Mouse (Mus musculus) lung, postnatal 0 days (tissue): Measurements from ENCODE around the gene Ostf1. TPM values are rescaled to one million over a fixed set of nuclear protein-coding genes. Genes with fewer than 3 reads are reported as not detected.

ENCODE experiments used
- ATAC-seq: fragments of 200-750 bp; cut with Nextera tagmentation; 2 replicates; pipeline ENCODE4 v1.8.0; 2017; ENCODE audit warnings: moderate library complexity
- DNase-seq: peaks from one replicate; pipeline ENCODE4 v3.0.0-alpha.2; 2016; ENCODE audit warnings: low spot score
- H3K27ac ChIP-seq: fragments of 300-500 bp; sonication (generic); 2 replicates; pipeline ENCODE4 v1.5.1; 2014; ENCODE audit warnings: antibody characterized with exemption, mild to moderate bottlenecking, low read length, mixed read lengths
- H3K27me3 ChIP-seq: fragments of 300-500 bp; sonication (generic); replicated peaks from 2 replicates; pipeline ENCODE4 v1.6.1; 2014; ENCODE audit warnings: low read length, mixed read lengths; ENCODE audit not compliant: insufficient read depth
- H3K36me3 ChIP-seq: fragments of 300-500 bp; sonication (generic); 2 replicates; pipeline ENCODE4 v1.6.1; 2014; ENCODE audit warnings: low read length, mixed read lengths; ENCODE audit not compliant: insufficient read depth
- H3K4me1 ChIP-seq: fragments of 300-500 bp; sonication (generic); 2 replicates; pipeline ENCODE4 v1.6.1; 2014; ENCODE audit warnings: antibody characterized with exemption, low read depth, low read length, mixed read lengths; ENCODE audit not compliant: insufficient read depth
- H3K4me2 ChIP-seq: fragments of 300-500 bp; sonication (generic); replicated peaks from 2 replicates; pipeline ENCODE4 v1.6.1; 2014; ENCODE audit warnings: low read depth, mild to moderate bottlenecking, low read length, moderate library complexity, mixed read lengths
- H3K4me3 ChIP-seq: fragments of 300-500 bp; sonication (generic); 2 replicates; pipeline ENCODE4 v1.5.1; 2014; ENCODE audit warnings: low read depth, low read length
- H3K9ac ChIP-seq: fragments of 300-500 bp; sonication (generic); replicated peaks from 2 replicates; pipeline ENCODE4 v1.6.1; 2014; ENCODE audit warnings: low read depth, mild to moderate bottlenecking
- H3K9me3 ChIP-seq: fragments of 300-500 bp; sonication (generic); 2 replicates; pipeline ENCODE4 v1.6.1; 2016; ENCODE audit warnings: low read length, mixed read lengths
- CTCF ChIP-seq: IDR thresholded peaks from 2 replicates; pipeline ENCODE4 v1.5.1; 2016; ENCODE audit warnings: antibody characterized with exemption, mild to moderate bottlenecking
- EP300 ChIP-seq: IDR thresholded peaks from 2 replicates; pipeline ENCODE4 v1.6.1; 2016; ENCODE audit warnings: antibody characterized with exemption, mild to moderate bottlenecking, control low read depth
- WGBS: fragments of 180-500 bp; shearing (Covaris S2); extraction: QIAGEN DNeasy Blood & Tissue Kit; methylation state at CpG from one replicate; pipeline ENCODE4 v1.1.7; 2014; 5-methylcytosine and 5-hydroxymethylcytosine counted together
- polyA plus RNA-seq: library from polyadenylated mRNA; unstranded; fragments of >200 nt; fragmentation: Nextera tagmentation; extraction: Ambion mirVana; gene quantifications from 2 replicates; pipeline ENCODE4 v1.2.1, GENCODE M21; 2015

The Ostf1 gene
- polyA plus RNA-seq, 1 experiment from 2014 or later: 248 TPM

GRCm38 (mm10) chr19:18639552-18639951, 7.9 kb upstream of the Ostf1 start:
- no peak overlapping the region for H3K4me3 ChIP-seq
- no peaks in the 10 kb centered on the region for H3K36me3 ChIP-seq
- ATAC-seq: no peak
- no peak overlapping the region for H3K27ac ChIP-seq
- 27% methylated on average over 2 of the region's 2 CpGs for WGBS
- no peak overlapping the region for H3K9ac ChIP-seq
- DNase-seq: peak; percentile 56
- TF ChIP-seq CTCF (peak; percentile 76), EP300 (no peak)
- H3K4me1 ChIP-seq: no peaks in the 10 kb centered on the region
- H3K4me2 ChIP-seq: no peak overlapping the region
- no peaks in the 10 kb centered on the region for H3K27me3 ChIP-seq
- H3K9me3 ChIP-seq: no peaks in the 10 kb centered on the region

- H3K4me1 ChIP-seq: no peaks in the 10 kb centered on the region
- no peak overlapping the region for H3K4me2 ChIP-seq
- ATAC-seq: no peak
- TF ChIP-seq EP300 (no peak), CTCF (no peak)
- H3K27me3 ChIP-seq: no peaks in the 10 kb centered on the region
- H3K27ac ChIP-seq: no peak overlapping the region
- H3K9me3 ChIP-seq: no peaks in the 10 kb centered on the region
- no peak overlapping the region for H3K4me3 ChIP-seq
- H3K9ac ChIP-seq: no peak overlapping the region
- 53% methylated on average over 5 of the region's 5 CpGs for WGBS
- no peak for DNase-seq
- H3K36me3 ChIP-seq: no peaks in the 10 kb centered on the region
These were observed 7.3 kb upstream of the Ostf1 start for GRCm38 (mm10) chr19:18638949-18639348.

- no peaks in the 10 kb centered on the region for H3K4me1 ChIP-seq
- ATAC-seq: no peak
- TF ChIP-seq EP300: no peak
- WGBS: 78% methylated on average over 5 of the region's 5 CpGs
- H3K9me3 ChIP-seq: no peaks in the 10 kb centered on the region
- no peak for DNase-seq
- no peak overlapping the region for H3K4me2 ChIP-seq
- no peaks in the 10 kb centered on the region for H3K27me3 ChIP-seq
- H3K27ac ChIP-seq: no peak overlapping the region
- H3K4me3 ChIP-seq: no peak overlapping the region
- H3K9ac ChIP-seq: no peak overlapping the region
- H3K36me3 ChIP-seq: no peaks in the 10 kb centered on the region
These were observed 6.3 kb upstream of the Ostf1 start for GRCm38 (mm10) chr19:18637954-18638353.

- no peaks in the 10 kb centered on the region for H3K9me3 ChIP-seq
- H3K9ac ChIP-seq: no peak overlapping the region
- 61% methylated on average over 13 of the region's 13 CpGs for WGBS
- DNase-seq (no peak), ATAC-seq (no peak)
- H3K27ac ChIP-seq: no peak overlapping the region
- H3K4me2 ChIP-seq: peak overlapping the region; percentile 60
- H3K36me3 ChIP-seq: no peaks in the 10 kb centered on the region
- TF ChIP-seq CTCF (no peak), EP300 (no peak)
- peaks cover 9% of the 10 kb centered on the region; the same call in 1 of the 2 replicates for H3K4me1 ChIP-seq
- no peaks in the 10 kb centered on the region for H3K27me3 ChIP-seq
- H3K4me3 ChIP-seq: peak overlapping the region; percentile 89
These were observed 885 bp upstream of the Ostf1 start for GRCm38 (mm10) chr19:18632231-18633185.

- Histone ChIP-seq H3K9ac (peak overlapping the region; percentile 87), H3K4me3 (peak overlapping the region; percentile 89), H3K36me3 (no peaks in the 10 kb centered on the region), H3K27ac (peak overlapping the region; percentile 97), H3K4me1 (peaks cover 9% of the 10 kb centered on the region; the same call in 1 of the 2 replicates), H3K4me2 (peak overlapping the region; percentile 60), H3K27me3 (no peaks in the 10 kb centered on the region), H3K9me3 (no peaks in the 10 kb centered on the region)
- TF ChIP-seq CTCF: peak; percentile 33
- TF ChIP-seq EP300: no peak
- peak; percentile 79 for ATAC-seq
- under 1% methylated on average over 40 of the region's 40 CpGs for WGBS
- peak; percentile 80 for DNase-seq
These were observed 421 bp downstream of the Ostf1 start for GRCm38 (mm10) chr19:18631161-18631643.

GRCm38 (mm10) chr19:18630221-18631119, 1.2 kb downstream of the Ostf1 start:
- WGBS: 2% methylated on average over 17 of the region's 17 CpGs
- peak overlapping the region; percentile 89 for H3K4me3 ChIP-seq
- ATAC-seq (no peak; the same call in 1 of the 2 replicates), DNase-seq (peak; percentile 83)
- no peaks in the 10 kb centered on the region for H3K9me3 ChIP-seq
- H3K36me3 ChIP-seq: no peaks in the 10 kb centered on the region
- H3K9ac ChIP-seq: peak overlapping the region; percentile 87
- peaks cover 9% of the 10 kb centered on the region; the same call in 1 of the 2 replicates for H3K4me1 ChIP-seq
- peak overlapping the region; percentile 97 for H3K27ac ChIP-seq
- TF ChIP-seq EP300: 0 out of 2 replicates have a peak, but pooled peaks have one; percentile 30
- no peak for TF ChIP-seq CTCF
- no peaks in the 10 kb centered on the region for H3K27me3 ChIP-seq
- H3K4me2 ChIP-seq: peak overlapping the region; percentile 60
